Mouse (Mus musculus): ENCODE results near the gene Nufip1.
"Not testable (repeated sequence)": the region's sequence is repeated elsewhere in the genome, so short reads cannot be mapped to it uniquely, and the experiment has no call there.

Nufip1 gene

GRCm38 (mm10) chr14:76145868-76146267, 35.2 kb downstream of the Nufip1 start:
- no peak for DNase-seq

GRCm38 (mm10) chr14:76147061-76147460, 36.4 kb downstream of the Nufip1 start:
- DNase-seq = no peak

GRCm38 (mm10) chr14:76148294-76148693, 37.6 kb downstream of the Nufip1 start:
- DNase-seq = no peak

- peak; percentile 89 for DNase-seq
Observed at GRCm38 (mm10) chr14:76149531-76150179, 39.0 kb downstream of the Nufip1 start.

- no peak for DNase-seq
Observed at GRCm38 (mm10) chr14:76150499-76150898, 39.8 kb downstream of the Nufip1 start.

- no peak for DNase-seq
Observed at GRCm38 (mm10) chr14:76151011-76151410, 40.3 kb downstream of the Nufip1 start.

GRCm38 (mm10) chr14:76151820-76152161, 41.1 kb downstream of the Nufip1 start:
- no peak for DNase-seq

- DNase-seq = peak; percentile 97
Observed at GRCm38 (mm10) chr14:76152162-76153002, 41.7 kb downstream of the Nufip1 start.

GRCm38 (mm10) chr14:76153003-76153675, 42.4 kb downstream of the Nufip1 start:
- no peak for DNase-seq

GRCm38 (mm10) chr14:76153828-76154227, 43.1 kb downstream of the Nufip1 start:
- DNase-seq = no peak

GRCm38 (mm10) chr14:76158192-76158785, 47.6 kb downstream of the Nufip1 start:
- DNase-seq = no peak

- DNase-seq = not testable (repeated sequence)
Observed at GRCm38 (mm10) chr14:76160580-76160979, 49.9 kb downstream of the Nufip1 start.

- DNase-seq = no peak
Observed at GRCm38 (mm10) chr14:76164236-76164635, 53.5 kb downstream of the Nufip1 start.

GRCm38 (mm10) chr14:76164904-76165755, 54.4 kb downstream of the Nufip1 start:
- DNase-seq = no peak

- DNase-seq = no peak
Observed at GRCm38 (mm10) chr14:76169876-76170466, 59.3 kb downstream of the Nufip1 start.

GRCm38 (mm10) chr14:76171285-76171684, 60.6 kb downstream of the Nufip1 start:
- no peak for DNase-seq

- DNase-seq = no peak
Observed at GRCm38 (mm10) chr14:76174328-76174727, 63.6 kb downstream of the Nufip1 start.

- DNase-seq = no peak
Observed at GRCm38 (mm10) chr14:76175808-76176207, 65.1 kb downstream of the Nufip1 start.

GRCm38 (mm10) chr14:76177230-76177629, 66.5 kb downstream of the Nufip1 start:
- DNase-seq = no peak

GRCm38 (mm10) chr14:76178447-76178846, 67.8 kb downstream of the Nufip1 start:
- DNase-seq = no peak

GRCm38 (mm10) chr14:76179343-76179742, 68.7 kb downstream of the Nufip1 start:
- DNase-seq = no peak

- DNase-seq = no peak
Observed at GRCm38 (mm10) chr14:76185358-76185757, 74.7 kb downstream of the Nufip1 start.

All from lung, postnatal 14 days (tissue).